Mouse (Mus musculus) midbrain, embryonic 12.5 days (tissue): Measurements from ENCODE around the gene Snx17. TPM values are rescaled to one million over a fixed set of nuclear protein-coding genes. Genes with fewer than 3 reads are reported as not detected.

Experiments
- ATAC-seq: fragments of 200-750 bp; cut with Nextera tagmentation; 2 replicates; pipeline ENCODE4 v1.8.0; 2017; ENCODE audit warnings: low read depth, moderate TSS enrichment, moderate library complexity; ENCODE audit not compliant: low FRiP score
- H3K27ac ChIP-seq: fragments of 300-500 bp; sonication (generic); replicated peaks from 2 replicates; pipeline ENCODE4 v1.5.1; 2016; ENCODE audit warnings: mild to moderate bottlenecking
- H3K27me3 ChIP-seq: fragments of 300-500 bp; sonication (generic); 2 replicates; pipeline ENCODE4 v1.6.1; 2016; ENCODE audit warnings: mild to moderate bottlenecking
- H3K36me3 ChIP-seq: fragments of 300-500 bp; sonication (generic); 2 replicates; pipeline ENCODE4 v1.6.1; 2016
- H3K4me1 ChIP-seq: fragments of 300-500 bp; sonication (generic); 2 replicates; pipeline ENCODE4 v1.6.1; 2016
- H3K4me2 ChIP-seq: fragments of 300-500 bp; sonication (generic); replicated peaks from 2 replicates; pipeline ENCODE4 v1.6.1; 2016; ENCODE audit warnings: mild to moderate bottlenecking, moderate library complexity
- H3K4me3 ChIP-seq: fragments of 300-500 bp; sonication (generic); 2 replicates; pipeline ENCODE4 v1.5.1; 2016; ENCODE audit warnings: mild to moderate bottlenecking
- H3K9ac ChIP-seq: fragments of 300-500 bp; sonication (generic); replicated peaks from 2 replicates; pipeline ENCODE4 v1.6.1; 2016; ENCODE audit warnings: mild to moderate bottlenecking, moderate library complexity
- H3K9me3 ChIP-seq: fragments of 300-500 bp; sonication (generic); 2 replicates; pipeline ENCODE4 v1.6.1; 2016; ENCODE audit warnings: mild to moderate bottlenecking
- WGBS: fragments of 180-500 bp; shearing (Covaris S2); methylation state at CpG from one replicate; pipeline ENCODE4 v1.1.7; 2016; 5-methylcytosine and 5-hydroxymethylcytosine counted together
- polyA plus RNA-seq: library from polyadenylated mRNA; unstranded; fragments of >200 nt; fragmentation: Nextera tagmentation; extraction: Ambion mirVana; gene quantifications from 2 replicates; pipeline ENCODE4 v1.2.1, GENCODE M21; 2016

The Snx17 gene
- polyA plus RNA-seq, 1 experiment from 2014 or later, result 153 TPM

GRCm38 (mm10) chr5:31219911-31220447, 27.0 kb downstream of the Snx17 start:
- Histone ChIP-seq H3K27me3 (no peaks in the 10 kb centered on the region), H3K4me3 (peak overlapping the region; percentile 97), H3K9ac (peak overlapping the region; percentile 92), H3K4me1 (peaks cover 16% of the 10 kb centered on the region), H3K9me3 (no peaks in the 10 kb centered on the region), H3K4me2 (peak overlapping the region; percentile 83), H3K36me3 (no peaks in the 10 kb centered on the region), H3K27ac (peak overlapping the region; percentile 95)
- ATAC-seq, result no peak; the same call in none of the 2 replicates
- under 1% methylated on average over 40 of the region's 40 CpGs for WGBS

- peak; percentile 94 for ATAC-seq
- no peaks in the 10 kb centered on the region for H3K9me3 ChIP-seq
- WGBS, result under 1% methylated on average over 59 of the region's 70 CpGs
Observed at GRCm38 (mm10) chr5:31220448-31221303, 27.6 kb downstream of the Snx17 start, which contains the start of gene Ppm1g. Gene Ppm1g, minus strand, starts transcription at chr5:31220687.

DNA sequence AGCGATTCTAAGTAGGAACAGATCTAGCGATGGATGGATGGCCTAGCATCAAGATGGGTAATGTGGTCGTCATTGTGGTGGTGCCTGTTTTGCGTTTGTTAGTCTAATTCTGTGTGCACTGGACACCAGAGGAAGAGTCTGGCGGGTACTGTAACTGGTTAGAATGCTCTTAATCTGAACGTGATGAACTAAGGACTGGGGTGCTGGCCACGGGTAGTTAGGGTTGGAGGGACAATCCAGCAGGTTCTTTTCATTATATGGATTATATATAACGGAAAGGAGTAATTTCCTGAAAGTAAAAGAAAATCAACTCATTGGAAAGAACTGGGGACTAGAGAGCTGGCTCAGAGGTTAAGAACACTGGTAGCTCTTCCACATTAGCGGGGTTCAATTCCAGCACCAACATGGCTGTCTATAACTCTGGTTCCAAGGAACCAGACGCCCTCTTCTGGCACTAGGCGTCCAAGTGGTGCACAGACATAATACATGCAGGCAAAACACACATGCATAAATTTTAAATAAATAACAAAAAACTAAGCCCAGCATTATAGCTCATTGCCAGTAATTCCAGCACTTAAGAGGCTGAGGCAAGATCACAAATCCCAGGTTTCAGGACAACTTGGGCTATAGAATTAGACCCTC, 28.4 kb downstream of the Snx17 start:
- Histone ChIP-seq H3K4me3 (peak overlapping the region; percentile 97), H3K4me2 (peak overlapping the region; percentile 83), H3K9ac (peak overlapping the region; percentile 92), H3K27ac (peak overlapping the region; percentile 95), H3K4me1 (peaks cover 16% of the 10 kb centered on the region), H3K36me3 (no peaks in the 10 kb centered on the region), H3K9me3 (no peaks in the 10 kb centered on the region), H3K27me3 (no peaks in the 10 kb centered on the region)
- no peak for ATAC-seq
- 11% methylated on average over 11 of the region's 11 CpGs for WGBS

More at GRCm38 (mm10) chr5:31220448-31221303, 27.6 kb downstream of the Snx17 start, which contains the start of gene Ppm1g:
- Histone ChIP-seq H3K27me3 (no peaks in the 10 kb centered on the region), H3K4me1 (peaks cover 16% of the 10 kb centered on the region), H3K27ac (peak within 1 kb of the TSS; percentile 95), H3K36me3 (no peaks in the 10 kb centered on the region), H3K4me2 (peak within 1 kb of the TSS; percentile 83), H3K9ac (peak within 1 kb of the TSS; percentile 92), H3K4me3 (peak within 1 kb of the TSS; percentile 97)

GRCm38 (mm10) chr5:31222696-31223095, 29.7 kb downstream of the Snx17 start:
- Histone ChIP-seq H3K4me1 (peaks cover 16% of the 10 kb centered on the region), H3K9ac (no peak overlapping the region), H3K4me3 (no peak overlapping the region), H3K27ac (no peak overlapping the region), H3K36me3 (no peaks in the 10 kb centered on the region), H3K27me3 (no peaks in the 10 kb centered on the region), H3K4me2 (no peak overlapping the region), H3K9me3 (no peaks in the 10 kb centered on the region)
- 95% methylated on average over 9 of the region's 9 CpGs for WGBS
- no peak for ATAC-seq

DNA sequence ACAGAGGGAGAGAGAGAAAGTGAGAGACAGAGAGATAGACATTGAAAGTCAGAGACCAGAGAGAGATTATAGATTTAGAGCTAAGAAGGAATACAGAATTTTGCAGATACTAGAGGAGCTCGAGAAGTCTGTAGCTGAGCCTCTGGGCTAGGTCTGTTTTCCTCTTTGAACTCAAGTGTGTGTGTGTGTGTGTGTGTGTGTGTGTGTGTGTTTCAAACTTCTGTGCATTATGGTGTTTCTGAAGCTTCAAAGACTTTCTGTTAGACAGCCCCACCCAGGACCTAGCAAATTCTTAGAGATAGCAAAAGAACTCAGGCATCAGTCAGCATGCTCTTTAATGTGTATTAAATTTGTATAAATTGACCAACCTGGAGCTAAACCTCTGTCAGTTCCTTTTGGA, 33.6 kb downstream of the Snx17 start:
- H3K27me3 ChIP-seq, result no peaks in the 10 kb centered on the region
- H3K36me3 ChIP-seq, result no peaks in the 10 kb centered on the region
- 71% methylated on average over 1 of the region's 1 CpGs for WGBS
- ATAC-seq, result no peak
- H3K9me3 ChIP-seq, result no peaks in the 10 kb centered on the region
- no peak overlapping the region for H3K9ac ChIP-seq
- H3K4me2 ChIP-seq, result no peak overlapping the region
- H3K4me1 ChIP-seq, result peaks cover 2% of the 10 kb centered on the region; the same call in 1 of the 2 replicates
- no peak overlapping the region for H3K27ac ChIP-seq
- no peak overlapping the region for H3K4me3 ChIP-seq

GRCm38 (mm10) chr5:31240637-31241521, 47.9 kb downstream of the Snx17 start, which contains the start of the genes Nrbp1 and Gm9970:
Gene Nrbp1, plus strand, starts transcription at chr5:31240864.
Gene Gm9970, minus strand, starts transcription at chr5:31241232.
- WGBS, result under 1% methylated on average over 85 of the region's 103 CpGs
- peak; percentile 98 for ATAC-seq
- H3K4me3 ChIP-seq, result peak within 1 kb of the TSS; percentile 98
- H3K4me1 ChIP-seq, result peaks cover 8% of the 10 kb centered on the region
- peak within 1 kb of the TSS; percentile 84 for H3K4me2 ChIP-seq
- no peaks in the 10 kb centered on the region for H3K9me3 ChIP-seq
- peak within 1 kb of the TSS; percentile 98 for H3K27ac ChIP-seq
- H3K27me3 ChIP-seq, result no peaks in the 10 kb centered on the region
- H3K9ac ChIP-seq, result peak within 1 kb of the TSS; percentile 96
- H3K36me3 ChIP-seq, result peaks cover 24% of the 10 kb centered on the region

DNA sequence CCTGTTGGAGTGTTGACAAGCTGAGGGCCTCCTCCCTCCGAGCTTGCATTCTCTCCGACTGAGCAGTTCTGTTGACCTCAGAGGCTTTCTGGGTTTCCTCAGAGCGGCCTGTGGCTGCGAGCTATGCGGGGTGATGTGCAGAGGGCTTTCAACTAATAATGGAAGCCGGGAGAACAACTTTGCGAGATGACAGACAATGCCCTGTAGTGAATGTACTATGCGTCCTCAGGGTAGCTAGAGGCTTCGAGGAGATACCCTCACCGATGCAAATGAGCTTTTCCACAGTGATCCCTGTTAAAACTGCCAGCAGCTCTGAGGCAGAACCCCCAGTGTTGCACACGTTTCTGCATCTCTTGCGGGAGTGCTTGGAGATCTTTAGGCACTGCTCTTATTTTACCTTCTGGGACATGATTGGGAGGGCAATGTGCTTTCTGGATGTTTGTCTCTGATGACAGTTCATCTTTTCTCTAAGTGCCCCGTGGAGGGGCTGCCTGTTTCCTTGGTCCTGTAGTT, 48.6 kb downstream of the Snx17 start:
- peak overlapping the region; percentile 98 for H3K27ac ChIP-seq

GRCm38 (mm10) chr5:31242191-31242590, 49.2 kb downstream of the Snx17 start:
- no peak for ATAC-seq
- 23% methylated on average over 10 of the region's 10 CpGs for WGBS
- Histone ChIP-seq H3K4me1 (peaks cover 8% of the 10 kb centered on the region), H3K27me3 (no peaks in the 10 kb centered on the region), H3K27ac (no peak overlapping the region; the same call in 1 of the 2 replicates), H3K9me3 (no peaks in the 10 kb centered on the region), H3K4me2 (peak overlapping the region; percentile 84), H3K9ac (peak overlapping the region; percentile 96), H3K36me3 (peaks cover 37% of the 10 kb centered on the region), H3K4me3 (peak overlapping the region; percentile 98)

More for the DNA sequence above, 48.6 kb downstream of the Snx17 start:
- Histone ChIP-seq H3K36me3 (peaks cover 31% of the 10 kb centered on the region), H3K9me3 (no peaks in the 10 kb centered on the region), H3K27me3 (no peaks in the 10 kb centered on the region), H3K4me2 (peak overlapping the region; percentile 84), H3K9ac (peak overlapping the region; percentile 96), H3K4me1 (peaks cover 8% of the 10 kb centered on the region), H3K4me3 (peak overlapping the region; percentile 98)
- WGBS, result under 1% methylated on average over 13 of the region's 13 CpGs
- ATAC-seq, result no peak

Other genes starting within 250 kb of the Snx17 start
- 7.8 and 9.0 TPM in 2 replicates for gene Cgref1, start 247.6 kb upstream of the Snx17 start, polyA plus RNA-seq
- 121 and 131 TPM in 2 replicates for gene Preb, start 232.9 kb upstream of the Snx17 start, polyA plus RNA-seq
- not detected in 2 replicates for gene Tcf23, start 224.6 kb upstream of the Snx17 start, polyA plus RNA-seq
- gene Atraid, start 144.9 kb upstream of the Snx17 start, polyA plus RNA-seq, result 117 and 120 TPM in 2 replicates
- gene Slc5a6, start 144.3 kb upstream of the Snx17 start, polyA plus RNA-seq, result 11.7 and 12.9 TPM in 2 replicates
- gene Cad, start 138.4 kb upstream of the Snx17 start, polyA plus RNA-seq, result 39.2 and 39.7 TPM in 2 replicates
- gene Dnajc5g, start 86.9 kb upstream of the Snx17 start, polyA plus RNA-seq, result not detected in 2 replicates
- 10.7 and 11.2 TPM in 2 replicates for gene Slc30a3, start 85.0 kb upstream of the Snx17 start, polyA plus RNA-seq
- not detected in 2 replicates for gene Trim54, start 76.5 kb upstream of the Snx17 start, polyA plus RNA-seq
- not detected in 2 replicates for gene Ucn, start 54.4 kb upstream of the Snx17 start, polyA plus RNA-seq
- 53.1 and 56.8 TPM in 2 replicates for gene Mpv17, start 39.0 kb upstream of the Snx17 start, polyA plus RNA-seq
- gene Gm29609, start 13.3 kb upstream of the Snx17 start, polyA plus RNA-seq, result 1.3 and 3.6 TPM in 2 replicates
- gene Gtf3c2, start 13.1 kb upstream of the Snx17 start, polyA plus RNA-seq, result 97.3 and 97.6 TPM in 2 replicates
- gene Eif2b4, start 203 bp downstream of the Snx17 start, polyA plus RNA-seq, result 65.6 and 68.0 TPM in 2 replicates
- 22.0 and 25.2 TPM in 2 replicates for gene Zfp513, start 9.1 kb downstream of the Snx17 start, polyA plus RNA-seq
- 163 and 167 TPM in 2 replicates for gene Ppm1g, start 27.5 kb downstream of the Snx17 start, polyA plus RNA-seq
- gene Nrbp1, start 47.6 kb downstream of the Snx17 start, polyA plus RNA-seq, result 144 and 151 TPM in 2 replicates
- gene Gm9970, start 48.0 kb downstream of the Snx17 start, polyA plus RNA-seq, result 0.63 and 0.71 TPM in 2 replicates
- 3.3 and 4.7 TPM in 2 replicates for gene Krtcap3, start 58.5 kb downstream of the Snx17 start, polyA plus RNA-seq
- gene Ift172, start 97.9 kb downstream of the Snx17 start, polyA plus RNA-seq, result 50.7 and 56.1 TPM in 2 replicates
- 57.8 and 64.6 TPM in 2 replicates for gene Fndc4, start 102.9 kb downstream of the Snx17 start, polyA plus RNA-seq
- 0.20 and 0.48 TPM in 2 replicates for gene Gckr, start 104.2 kb downstream of the Snx17 start, polyA plus RNA-seq